Comparison of ENCODE assay signal across 8 mouse cellular contexts in genomic region chr2:121298131-121298530, GRCm38 (mm10). TPM values are rescaled to one million over a fixed set of nuclear protein-coding genes. Genes with fewer than 3 reads are reported as not detected.
DNase-seq lines count a peak whose midpoint lies in the region; ATAC-seq and TF ChIP-seq lines count a peak whose summit lies in the region.
"Had no signal": no experiment of that assay in that cellular context is flagged by ENCODE, and none has a peak within 500 bp of the region (broad histone marks: within the 10 kb centered on the region; RNA-seq: fewer than 3 reads in every experiment).

No protein-coding gene starts in this region.

- peak overlapping the region; percentile 62 for H3K4me2 ChIP-seq in neural tube, embryonic 11.5 days (ENCODE audit: low read depth)
- peak overlapping the region; percentile 69 for H3K4me2 ChIP-seq in forebrain, embryonic 12.5 days
- H3K4me2 ChIP-seq in limb, embryonic 14.5 days (replicated peaks; ENCODE audit: low read depth, low read length, severe bottlenecking): 0 out of 2 replicates have a peak overlapping the region, but pooled peaks have one; percentile 1

- no peaks in the 10 kb centered on the region for H3K9me3 ChIP-seq in neural tube, embryonic 11.5 days (ENCODE audit: control insufficient read depth, low read length)
- H3K9me3 ChIP-seq in forebrain, embryonic 12.5 days: no peaks in the 10 kb centered on the region
- no peaks in the 10 kb centered on the region for H3K9me3 ChIP-seq in limb, embryonic 14.5 days (ENCODE audit: control insufficient read depth, low read length)

- H3K4me3 ChIP-seq in neural tube, embryonic 11.5 days (ENCODE audit: low read depth, low read length): 0 out of 2 replicates have a peak overlapping the region, but pooled peaks have one; percentile 44
- peak overlapping the region; percentile 50 for H3K4me3 ChIP-seq in forebrain, embryonic 12.5 days (replicated peaks)
- no peak overlapping the region for H3K4me3 ChIP-seq in limb, embryonic 14.5 days (replicated peaks; ENCODE audit: low read length)

- peaks cover 32% of the 10 kb centered on the region for H3K4me1 ChIP-seq in neural tube, embryonic 11.5 days (ENCODE audit: control insufficient read depth, insufficient read depth, low read length)
- H3K4me1 ChIP-seq in forebrain, embryonic 12.5 days: peaks cover 51% of the 10 kb centered on the region
- H3K4me1 ChIP-seq in limb, embryonic 14.5 days (ENCODE audit: control insufficient read depth, insufficient read depth, low read length): peaks cover 19% of the 10 kb centered on the region

- no peak for ATAC-seq in neural tube, embryonic 11.5 days (ENCODE audit: insufficient read depth, low FRiP score, low TSS enrichment)
- no peak for ATAC-seq in forebrain, embryonic 12.5 days (ENCODE audit: low FRiP score)
- no peak for ATAC-seq in limb, embryonic 14.5 days (ENCODE audit: low FRiP score, low read depth)

- 4% methylated on average over 6 of the region's 8 CpGs for WGBS in neural tube, embryonic 11.5 days
- 5% methylated on average over 8 of the region's 8 CpGs for whole genome bisulfite sequencing in forebrain, embryonic 12.5 days
- WGBS in limb, embryonic 14.5 days: 3% methylated on average over 7 of the region's 8 CpGs

- no peak for DNase-seq in neural tube, embryonic 11.5 days (ENCODE audit: low spot score)
- no peak for DNase-seq in neural tube, embryonic 10.5 days (ENCODE audit: extremely low spot score, low spot score)
- DNase-seq in limb, embryonic 14.5 days (ENCODE audit: low spot score): peak; percentile 7
- DNase-seq in thymus, postnatal 10 days (ENCODE audit: low spot score in 2 of 2): no peak
- DNase-seq in left cerebral cortex, postnatal 4 days: no peak
- DNase-seq in adrenal gland, adult 2 months: no peak
- DNase-seq: kidney, postnatal 4 days had no signal

- no peak for TF ChIP-seq POLR2A in limb, embryonic 14.5 days (IDR thresholded peaks at IDR 0.05; ENCODE audit: borderline replicate concordance, extremely low read depth, insufficient read depth, insufficient read length)

- no peak overlapping the region for H3K27ac ChIP-seq in neural tube, embryonic 11.5 days (ENCODE audit: low read depth, low read length)
- H3K27ac ChIP-seq in forebrain, embryonic 12.5 days: peak overlapping the region; percentile 85; the same call in 1 of the 2 replicates
- H3K27ac ChIP-seq in limb, embryonic 14.5 days (replicated peaks; ENCODE audit: low read depth, low read length): no peak overlapping the region

- peak overlapping the region; percentile 24; the same call in 1 of the 2 replicates for H3K9ac ChIP-seq in neural tube, embryonic 11.5 days (ENCODE audit: low read length)
- peak overlapping the region; percentile 63 for H3K9ac ChIP-seq in forebrain, embryonic 12.5 days
- no peak overlapping the region for H3K9ac ChIP-seq in limb, embryonic 14.5 days (ENCODE audit: low read depth, low read length, severe bottlenecking)

- peaks cover 2% of the 10 kb centered on the region; the same call in 1 of the 2 replicates for H3K27me3 ChIP-seq in neural tube, embryonic 11.5 days (ENCODE audit: control insufficient read depth, insufficient read depth, low read length)
- peaks cover 10% of the 10 kb centered on the region; the same call in 1 of the 2 replicates for H3K27me3 ChIP-seq in forebrain, embryonic 12.5 days
- peaks cover 21% of the 10 kb centered on the region for H3K27me3 ChIP-seq in limb, embryonic 14.5 days (ENCODE audit: control insufficient read depth, insufficient read depth, low read length)

- intact Hi-C loops in left cerebral cortex, postnatal 4 days (cut with DNase I): no loop called here

- H3K36me3 ChIP-seq in neural tube, embryonic 11.5 days (ENCODE audit: control insufficient read depth, insufficient read depth, low read length): peaks cover 4% of the 10 kb centered on the region; the same call in 1 of the 2 replicates
- H3K36me3 ChIP-seq in forebrain, embryonic 12.5 days (replicated peaks): peaks cover 47% of the 10 kb centered on the region
- peaks cover 29% of the 10 kb centered on the region; the same call in 1 of the 2 replicates for H3K36me3 ChIP-seq in limb, embryonic 14.5 days (ENCODE audit: control insufficient read depth, insufficient read depth, low read length)

RNA-seq across cellular contexts. Expression of gene Map1a, which starts 8.7 kb away (rescaled TPM):
- polyA plus RNA-seq in neural tube, embryonic 11.5 days (2014; fragmentation: Nextera tagmentation; extraction: Ambion mirVana): 17.5 and 19.2 TPM in 2 replicates
- polyA plus RNA-seq in forebrain, embryonic 12.5 days (2016; fragmentation: Nextera tagmentation; extraction: Ambion mirVana): 9.3 and 12.7 TPM in 2 replicates
- polyA plus RNA-seq in limb, embryonic 14.5 days (2012; rRNA removed): 7.1 and 7.6 TPM in 2 replicates
- 7.8 and 9.3 TPM in 2 replicates for polyA plus RNA-seq in limb, embryonic 14.5 days (2014; fragmentation: Nextera tagmentation; extraction: Ambion mirVana)
- total RNA-seq in left cerebral cortex, postnatal 4 days (2021): 100 to 1,000 TPM; 161 to 189 TPM
- 10 to 100 TPM in 1 of 2 experiments, 1 to 10 TPM in 1; 5.1 to 12.1 TPM for total RNA-seq in adrenal gland, adult 2 months (2021)
- 2.4 and 4.2 TPM in 2 replicates for polyA plus RNA-seq in adrenal gland, adult 2 months (2012; rRNA removed)

RNA-seq across cellular contexts. Expression of gene Trp53bp1, which starts 26.9 kb away (rescaled TPM):
- 143 and 151 TPM in 2 replicates for polyA plus RNA-seq in neural tube, embryonic 11.5 days (2014; fragmentation: Nextera tagmentation; extraction: Ambion mirVana)
- 216 and 229 TPM in 2 replicates for polyA plus RNA-seq in forebrain, embryonic 12.5 days (2016; fragmentation: Nextera tagmentation; extraction: Ambion mirVana)
- 67.7 and 75.6 TPM in 2 replicates for polyA plus RNA-seq in limb, embryonic 14.5 days (2012; rRNA removed)
- 51.2 and 67.2 TPM in 2 replicates for polyA plus RNA-seq in limb, embryonic 14.5 days (2014; fragmentation: Nextera tagmentation; extraction: Ambion mirVana)
- total RNA-seq in left cerebral cortex, postnatal 4 days (2021): 100 to 1,000 TPM; 238 to 265 TPM
- 10 to 100 TPM; 52.2 to 67.9 TPM for total RNA-seq in adrenal gland, adult 2 months (2021)
- polyA plus RNA-seq in adrenal gland, adult 2 months (2012; rRNA removed): 25.1 and 33.4 TPM in 2 replicates

RNA-seq across cellular contexts. Expression of gene Ppip5k1, which starts 57.1 kb away (rescaled TPM):
- 10.8 and 11.4 TPM in 2 replicates for polyA plus RNA-seq in neural tube, embryonic 11.5 days (2014; fragmentation: Nextera tagmentation; extraction: Ambion mirVana)
- 12.5 and 14.5 TPM in 2 replicates for polyA plus RNA-seq in forebrain, embryonic 12.5 days (2016; fragmentation: Nextera tagmentation; extraction: Ambion mirVana)
- 12.4 and 13.0 TPM in 2 replicates for polyA plus RNA-seq in limb, embryonic 14.5 days (2012; rRNA removed)
- polyA plus RNA-seq in limb, embryonic 14.5 days (2014; fragmentation: Nextera tagmentation; extraction: Ambion mirVana): 7.6 and 10.3 TPM in 2 replicates
- 10 to 100 TPM; 24.7 to 30.8 TPM for total RNA-seq in left cerebral cortex, postnatal 4 days (2021)
- total RNA-seq in adrenal gland, adult 2 months (2021): 10 to 100 TPM; 51.4 to 56.9 TPM
- polyA plus RNA-seq in adrenal gland, adult 2 months (2012; rRNA removed): 36.7 and 41.0 TPM in 2 replicates

RNA-seq across cellular contexts. Expression of gene Ckmt1, which starts 59.4 kb away (rescaled TPM):
- polyA plus RNA-seq in neural tube, embryonic 11.5 days (2014; fragmentation: Nextera tagmentation; extraction: Ambion mirVana): 8.2 and 9.8 TPM in 2 replicates
- 8.5 and 14.4 TPM in 2 replicates for polyA plus RNA-seq in forebrain, embryonic 12.5 days (2016; fragmentation: Nextera tagmentation; extraction: Ambion mirVana)
- 5.4 and 7.1 TPM in 2 replicates for polyA plus RNA-seq in limb, embryonic 14.5 days (2012; rRNA removed)
- 12.0 and 20.1 TPM in 2 replicates for polyA plus RNA-seq in limb, embryonic 14.5 days (2014; fragmentation: Nextera tagmentation; extraction: Ambion mirVana)
- total RNA-seq in left cerebral cortex, postnatal 4 days (2021): 100 to 1,000 TPM; 119 to 134 TPM
- total RNA-seq in adrenal gland, adult 2 months (2021): 10 to 100 TPM in 1 of 2 experiments, 1 to 10 TPM in 1; 6.9 to 14.2 TPM
- polyA plus RNA-seq in adrenal gland, adult 2 months (2012; rRNA removed): 9.2 and 11.5 TPM in 2 replicates

Comparison
In these comparisons a context has a peak if more than half of its experiments do, and no peak if none do; other contexts are left out.
1. H3K4me2 ChIP-seq: peak in every context shown above with its lines; median percentile 69 in forebrain, embryonic 12.5 days; 62 in neural tube, embryonic 11.5 days; 1 in limb, embryonic 14.5 days.